Mouse (Mus musculus): Measurements from ENCODE around the gene F12.

Gene F12

DNA sequence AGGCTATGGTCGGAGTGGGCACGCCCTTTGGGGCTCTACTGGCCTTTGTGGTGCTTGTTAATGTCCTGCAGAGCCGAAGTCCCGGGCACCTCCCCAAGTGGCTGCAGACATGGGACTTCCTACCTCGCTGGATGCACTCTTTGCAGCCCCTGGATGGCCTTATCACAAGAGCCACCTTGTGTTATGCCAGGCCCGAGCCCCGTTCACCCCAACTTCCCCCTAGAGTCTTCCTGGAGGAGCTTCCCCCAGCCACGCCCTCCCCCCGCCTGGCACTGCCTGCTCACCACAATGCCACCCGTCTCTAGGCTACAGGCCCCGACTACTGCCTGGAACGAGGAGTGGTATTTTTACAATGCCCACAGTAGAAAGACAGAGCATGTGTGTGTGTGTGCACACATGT is 13.3 kb downstream of the F12 start:
- DNase-seq (ENCODE audit: low read depth, low spot score), result no peak

DNA sequence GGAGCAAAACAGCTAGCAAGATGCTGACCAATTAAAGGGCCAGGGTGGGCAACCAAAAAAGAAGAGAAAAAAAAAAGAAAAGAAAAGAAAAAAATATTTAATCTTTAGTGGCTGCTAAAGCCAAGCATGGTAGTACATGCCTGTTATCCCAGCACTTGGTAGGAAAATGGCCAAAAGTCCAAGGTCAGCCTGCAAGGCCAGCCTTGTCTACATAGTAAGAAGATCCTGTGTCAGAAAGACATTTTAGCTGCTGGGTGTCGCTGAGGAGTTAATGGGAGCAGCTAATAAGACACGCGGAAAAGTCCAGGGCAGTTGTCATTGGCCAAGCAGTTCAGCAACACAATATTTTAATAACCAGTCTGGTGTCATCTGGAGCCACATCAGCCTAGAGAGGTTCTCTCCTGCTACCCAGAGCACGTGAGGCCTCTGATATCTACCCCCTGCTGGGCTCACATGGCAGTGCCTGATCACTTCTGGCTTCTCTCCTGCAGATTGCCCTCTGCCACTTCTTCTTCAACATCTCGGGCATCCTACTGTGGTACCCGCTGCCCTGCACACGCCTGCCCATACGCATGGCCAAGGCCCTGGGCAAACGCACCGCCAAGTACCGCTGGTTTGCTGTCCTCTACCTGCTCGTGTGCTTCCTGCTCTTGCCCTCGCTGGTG is 13.8 kb downstream of the F12 start:
- DNase-seq (ENCODE audit: low read depth, low spot score), result no peak

- DNase-seq (ENCODE audit: low read depth, low spot score), result no peak
Observed at GRCm38 (mm10) chr13:55411826-55412225, 14.8 kb downstream of the F12 start.

DNA sequence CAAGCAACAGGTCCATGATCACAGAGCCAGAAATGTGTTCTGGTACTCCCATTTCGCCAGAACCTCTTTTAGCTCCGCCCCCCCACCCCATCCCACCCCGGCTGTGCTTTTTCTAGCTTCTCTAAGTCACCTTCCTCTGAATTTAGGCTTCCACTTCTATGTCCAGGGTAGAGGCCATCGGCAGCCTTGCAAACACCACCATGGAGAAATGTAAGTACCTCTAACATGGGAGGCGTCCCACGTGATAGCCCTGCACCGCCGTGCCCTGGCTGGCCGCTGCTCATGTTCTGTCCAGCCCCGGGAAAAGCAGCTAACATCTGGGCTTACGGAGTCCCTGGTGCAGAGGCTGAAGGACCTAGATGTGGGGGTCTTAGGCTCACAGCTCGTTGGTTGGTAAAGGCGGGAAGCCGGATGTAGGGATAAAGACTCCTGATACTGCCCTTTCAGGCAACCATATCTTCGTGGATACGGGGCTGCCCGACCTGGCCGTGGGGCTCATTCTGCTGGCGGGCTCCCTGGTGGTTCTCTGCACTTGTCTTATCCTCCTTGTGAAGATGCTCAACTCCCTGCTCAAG is 18.0 kb downstream of the F12 start:
- DNase-seq (ENCODE audit: low read depth, low spot score), result no peak

DNA sequence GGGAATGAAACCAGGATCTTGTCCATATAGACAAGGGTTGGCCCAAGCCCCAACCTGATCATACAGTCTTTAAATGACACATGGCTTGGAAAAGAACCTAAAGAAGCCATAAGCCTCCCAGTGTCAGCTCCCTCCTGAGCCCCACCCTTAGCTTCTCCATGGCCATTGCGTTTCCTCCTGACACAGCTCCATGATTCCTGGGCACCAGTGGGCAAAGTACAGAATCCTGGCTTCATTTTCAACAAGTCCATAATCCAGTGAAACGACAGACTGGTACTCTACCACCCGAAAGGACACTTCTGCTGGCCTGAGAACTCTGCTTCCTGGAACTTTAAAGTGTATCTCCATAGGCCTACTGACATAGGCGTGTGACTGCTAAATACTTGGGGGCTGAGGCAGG is 19.3 kb downstream of the F12 start:
- no peak for DNase-seq (ENCODE audit: low read depth, low spot score)

- DNase-seq (ENCODE audit: low read depth, low spot score), result no peak
Observed at GRCm38 (mm10) chr13:55405783-55406390, 20.7 kb downstream of the F12 start.

GRCm38 (mm10) chr13:55404853-55405782 is 21.5 kb downstream of the F12 start:
- peak; percentile 45 for DNase-seq (ENCODE audit: low read depth, low spot score)

GRCm38 (mm10) chr13:55403935-55404852 is 22.4 kb downstream of the F12 start:
- no peak for DNase-seq (ENCODE audit: low read depth, low spot score)

DNA sequence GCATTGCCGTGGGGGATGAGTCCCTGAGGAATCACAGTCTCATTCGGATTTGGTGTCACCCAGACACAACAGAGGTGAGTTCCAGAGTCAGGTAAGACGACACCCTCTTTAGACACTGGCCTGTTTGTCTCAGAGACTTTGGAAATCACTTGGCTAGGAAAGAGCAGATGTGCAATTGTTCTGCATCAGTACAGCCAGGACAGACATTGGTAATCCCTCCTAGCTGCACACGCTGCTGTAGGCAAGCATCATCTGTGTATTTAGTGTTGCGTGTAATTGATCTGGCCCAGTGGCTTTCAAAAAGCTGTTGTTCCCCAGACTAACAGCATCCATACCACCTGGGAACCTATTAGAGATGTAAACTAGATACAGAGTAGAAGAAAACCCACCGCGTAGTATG is 23.3 kb downstream of the F12 start:
- no peak for DNase-seq (ENCODE audit: low read depth, low spot score)

GRCm38 (mm10) chr13:55400039-55400346 is 26.6 kb downstream of the F12 start:
- DNase-seq (ENCODE audit: low read depth, low spot score), result no peak

GRCm38 (mm10) chr13:55399300-55400038 is 27.1 kb downstream of the F12 start:
- DNase-seq (ENCODE audit: low read depth, low spot score), result no peak

GRCm38 (mm10) chr13:55398088-55398487 is 28.5 kb downstream of the F12 start, which contains the start of gene Slc34a1:
Gene Slc34a1 (plus strand): TSS chr13:55398187.
- DNase-seq (ENCODE audit: low read depth, low spot score), result no peak

GRCm38 (mm10) chr13:55392933-55393332 is 33.7 kb downstream of the F12 start:
- peak; percentile 19 for DNase-seq (ENCODE audit: low read depth, low spot score)

GRCm38 (mm10) chr13:55391626-55392029 is 35.0 kb downstream of the F12 start:
- no peak for DNase-seq (ENCODE audit: low read depth, low spot score)

DNA sequence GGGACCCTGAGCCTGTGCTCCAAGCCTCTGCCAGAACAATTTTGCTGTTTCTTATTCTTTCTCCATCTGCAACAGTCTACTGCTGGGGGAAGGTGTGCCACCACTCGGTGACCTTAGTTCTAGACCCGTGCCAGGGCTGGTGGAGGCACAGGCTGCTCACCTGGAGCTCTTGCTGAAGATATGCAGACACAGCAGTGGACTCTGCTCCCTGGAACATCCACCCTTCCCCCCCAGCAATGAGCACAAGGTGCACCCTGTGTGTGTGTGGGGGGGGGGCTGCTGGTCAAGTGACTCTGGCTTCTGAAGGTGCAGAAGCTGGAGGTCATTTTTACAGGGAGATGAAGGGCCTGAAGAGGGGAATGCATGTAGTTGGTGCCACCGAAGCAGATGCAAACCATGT is 35.9 kb downstream of the F12 start:
- no peak for DNase-seq (ENCODE audit: low read depth, low spot score)

DNA sequence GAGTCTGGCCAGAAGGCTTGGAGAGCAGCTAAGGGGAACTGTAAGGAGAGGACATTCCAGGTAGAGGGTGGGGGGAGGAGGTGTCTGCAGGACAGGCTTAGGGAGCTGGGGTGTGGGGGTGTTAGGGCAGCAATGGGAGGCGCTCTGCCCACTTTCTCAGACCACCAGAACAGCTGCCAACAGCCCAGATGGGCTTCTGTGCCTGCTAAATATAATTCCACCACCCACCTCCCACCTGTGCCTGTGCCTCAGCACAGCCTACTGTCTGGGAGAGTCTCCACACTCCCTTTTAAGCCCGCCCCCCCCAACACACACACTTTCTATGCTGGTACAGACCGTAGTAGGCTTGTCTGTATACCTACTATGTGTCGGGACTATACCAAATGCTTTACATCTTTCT is 44.8 kb downstream of the F12 start:
- DNase-seq (ENCODE audit: low read depth, low spot score), result no peak

DNA sequence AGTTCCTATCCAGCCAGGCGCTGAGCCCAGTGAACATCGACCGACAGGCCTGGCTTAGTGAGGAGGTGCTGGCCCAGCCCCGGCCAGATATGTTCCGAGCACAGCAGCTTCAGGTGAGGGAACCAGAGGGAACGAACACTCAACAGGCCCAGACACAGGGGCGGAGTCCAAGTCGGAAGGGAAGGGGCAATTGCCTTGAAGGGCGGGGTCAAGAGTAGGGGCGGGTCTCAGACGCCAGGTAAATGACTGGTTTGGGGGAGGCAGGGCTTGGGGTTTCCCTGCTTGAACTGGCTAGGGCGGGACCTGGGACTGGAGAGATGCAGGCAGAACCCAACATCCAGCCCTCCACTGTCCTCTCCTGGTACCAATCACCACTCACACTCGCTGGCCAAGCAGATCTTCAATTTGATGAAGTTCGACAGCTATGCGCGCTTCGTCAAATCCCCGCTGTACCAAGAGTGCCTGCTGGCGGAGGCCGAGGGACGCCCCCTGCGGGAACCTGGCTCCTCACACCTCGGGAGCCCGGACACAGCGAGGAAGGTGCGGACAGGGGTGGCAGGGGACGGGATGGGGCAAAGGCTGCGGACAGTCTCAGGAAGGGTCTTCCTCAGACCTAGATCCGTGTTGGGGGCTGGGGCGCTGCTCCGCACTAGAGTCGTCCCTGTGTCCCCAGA is 47.5 kb downstream of the F12 start:
- no peak for DNase-seq (ENCODE audit: low read depth, low spot score)

DNA sequence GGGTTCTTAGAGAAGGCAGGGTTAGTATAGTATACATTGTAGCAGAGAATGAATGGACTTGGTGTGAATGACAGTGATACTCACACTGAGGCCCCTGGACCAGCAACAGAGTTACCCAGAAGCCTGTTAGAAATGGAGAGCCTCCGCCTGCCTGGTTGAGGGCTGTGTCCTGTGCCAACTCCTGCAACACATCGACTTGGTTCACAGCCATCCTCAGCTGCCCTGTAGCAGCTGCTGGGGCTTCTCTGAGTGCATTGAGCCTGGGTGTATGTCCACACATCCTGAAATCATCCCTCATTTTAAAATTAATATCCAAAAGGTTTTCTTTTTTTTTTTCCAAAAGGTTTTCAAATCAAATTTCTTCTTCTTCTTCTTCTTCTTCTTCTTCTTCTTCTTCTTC is 50.7 kb downstream of the F12 start:
- no peak for DNase-seq (ENCODE audit: low read depth, low spot score)

DNA sequence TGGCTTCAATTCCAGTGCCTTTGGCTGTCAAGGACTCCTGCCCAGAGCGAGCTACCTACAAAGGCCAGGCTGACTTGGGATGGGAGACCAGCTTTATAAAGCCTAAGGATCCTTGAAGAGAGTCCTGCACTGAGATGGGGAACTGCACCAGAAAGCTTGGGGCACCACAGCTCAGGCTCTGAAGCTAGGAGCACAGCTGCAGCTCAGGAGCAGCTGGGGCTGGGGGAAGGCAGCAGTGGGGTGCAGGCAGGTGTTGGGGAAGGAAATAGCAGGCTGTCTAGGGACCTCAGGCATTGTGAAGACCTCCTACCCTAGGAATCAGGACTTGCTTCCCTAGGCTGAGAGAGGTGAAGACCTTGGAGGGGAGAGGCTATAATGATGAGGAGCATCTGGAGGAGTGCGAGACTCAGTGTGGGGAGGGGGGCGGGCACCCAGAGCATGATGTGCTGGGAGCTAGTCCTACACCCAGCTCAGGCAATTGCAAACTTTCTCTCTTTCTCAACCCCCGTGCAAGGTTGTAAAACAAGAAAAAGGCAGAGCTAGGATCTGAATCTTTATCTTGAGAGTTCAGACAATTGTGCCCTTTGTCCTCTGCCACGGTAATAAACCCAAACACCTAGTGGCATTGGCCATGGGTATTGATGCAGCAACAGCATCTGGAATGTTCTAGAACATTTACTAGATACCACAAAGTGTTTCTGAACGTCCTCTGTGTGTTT is 52.2 kb downstream of the F12 start:
- no peak for DNase-seq (ENCODE audit: low read depth, low spot score)

Measured in c-Kit-negative CD71-positive TER-119-positive erythroid progenitor cells, embryonic 14.5 days (primary cell).